Comparison of ENCODE assay signal across 9 mouse cellular contexts in the genomic region with DNA sequence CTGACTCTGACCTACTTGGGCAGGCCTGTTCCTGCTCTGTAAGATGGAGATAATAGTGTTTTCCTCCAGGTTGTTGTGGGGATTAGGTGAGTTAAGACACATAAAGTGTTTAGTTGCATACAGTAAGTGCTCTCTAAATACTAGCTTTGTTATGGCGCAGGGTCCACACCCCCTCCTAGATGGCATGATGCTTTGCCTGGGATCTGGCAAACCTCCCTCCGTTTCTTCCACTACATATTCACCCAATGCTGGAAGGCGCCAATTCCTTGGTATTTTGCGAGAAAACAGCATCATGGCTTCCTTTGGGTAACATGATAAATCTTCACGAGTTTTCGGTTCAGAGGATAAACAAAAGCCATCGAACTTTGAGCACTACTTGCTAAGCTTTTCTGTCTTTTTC. TPM values are rescaled to one million over a fixed set of nuclear protein-coding genes. Genes with fewer than 3 reads are reported as not detected.
DNase-seq lines count a peak whose midpoint lies in the region; ATAC-seq and TF ChIP-seq lines count a peak whose summit lies in the region.
"Had no signal": no experiment of that assay in that cellular context is flagged by ENCODE, and none has a peak within 500 bp of the region (broad histone marks: within the 10 kb centered on the region; RNA-seq: fewer than 3 reads in every experiment).

No protein-coding gene starts in this region.

- peak in 1 of 2 experiments; percentile 28 for DNase-seq in cerebellum, adult 2 months
- DNase-seq in left cerebral cortex, adult 2 months (ENCODE audit: extremely low spot score in 1 of 2, low spot score in 2 of 2), result no peak
- no peak for DNase-seq in left cerebral cortex, postnatal 25 days (ENCODE audit: low spot score in 2 of 2)
- no peak for DNase-seq in hindbrain, postnatal 0 days (ENCODE audit: low spot score)
- DNase-seq in B cell, adult 2 months, result no peak
- no peak for DNase-seq in retina, postnatal 1 day

- no peak for TF ChIP-seq CTCF in cerebellum, adult 2 months (IDR thresholded peaks at IDR 0.05; ENCODE audit: borderline replicate concordance, insufficient read depth, low read depth, low read length)
- no peak for TF ChIP-seq CTCF in left cerebral cortex, adult 2 months (IDR thresholded peaks at IDR 0.05)
- no peak for TF ChIP-seq CTCF in hindbrain, postnatal 0 days (IDR thresholded peaks at IDR 0.05; ENCODE audit: low read depth)

- peak overlapping the region; percentile 88 for H3K4me2 ChIP-seq in hindbrain, postnatal 0 days (ENCODE audit: low read depth, low read length)
- H3K4me2 ChIP-seq in midbrain, embryonic 16.5 days (ENCODE audit: low read length), result peak overlapping the region; percentile 83

- H3K9me3 ChIP-seq in hindbrain, postnatal 0 days (ENCODE audit: low read length), result no peaks in the 10 kb centered on the region
- H3K9me3 ChIP-seq in midbrain, embryonic 16.5 days (replicated peaks; ENCODE audit: control insufficient read depth, low read length, poor library complexity, severe bottlenecking), result no peaks in the 10 kb centered on the region

- intact Hi-C loops in left cerebral cortex, adult 2 months (cut with DNase I), result loop anchor here (2.0 to 5.0 kb wide), 2 partner anchors 29 to 227 kb away; a partner anchor contains a TSS
- intact Hi-C loops in left cerebral cortex, postnatal 25 days (cut with DNase I), result loop anchor here (5.0 kb wide), 1 partner anchor 227 kb away; a partner anchor contains a TSS

- ATAC-seq in cerebellum, adult (ENCODE audit: insufficient number of reproducible peaks, low FRiP score, low TSS enrichment), result no peak
- no peak for ATAC-seq in hindbrain, postnatal 0 days
- no peak for ATAC-seq in midbrain, embryonic 16.5 days
- ATAC-seq: inflammation-experienced regulatory T-cells, adult 6 months had no signal

- no peaks in the 10 kb centered on the region for H3K36me3 ChIP-seq in hindbrain, postnatal 0 days (ENCODE audit: insufficient read depth, low read length)
- no peaks in the 10 kb centered on the region for H3K36me3 ChIP-seq in midbrain, embryonic 16.5 days (ENCODE audit: control insufficient read depth, insufficient read depth, low read length)

- 86% methylated on average over 7 of the region's 7 CpGs for WGBS in cerebellum, adult 2 months
- 91% methylated on average over 7 of the region's 7 CpGs for WGBS in hindbrain, postnatal 0 days
- WGBS in midbrain, embryonic 16.5 days, result 91% methylated on average over 7 of the region's 7 CpGs

- H3K27ac ChIP-seq in cerebellum, adult 2 months (ENCODE audit: insufficient read depth, low read length), result peak overlapping the region; percentile 99; the same call in 1 of the 2 replicates
- peak overlapping the region; percentile 99 for H3K27ac ChIP-seq in left cerebral cortex, adult 2 months
- peak overlapping the region; percentile 88; the same call in 1 of the 2 replicates for H3K27ac ChIP-seq in hindbrain, postnatal 0 days
- H3K27ac ChIP-seq in midbrain, embryonic 16.5 days (ENCODE audit: low read length), result no peak overlapping the region

- H3K27me3 ChIP-seq in cerebellum, adult 2 months (ENCODE audit: control insufficient read depth, insufficient read depth, low read length), result no peaks in the 10 kb centered on the region
- no peaks in the 10 kb centered on the region for H3K27me3 ChIP-seq in hindbrain, postnatal 0 days (ENCODE audit: insufficient read depth, low read length)
- no peaks in the 10 kb centered on the region for H3K27me3 ChIP-seq in midbrain, embryonic 16.5 days (ENCODE audit: control insufficient read depth, insufficient read depth, low read depth, low read length)

- H3K4me3 ChIP-seq in cerebellum, adult 2 months (replicated peaks; ENCODE audit: insufficient read depth, low read depth, low read length), result peak overlapping the region; percentile 72
- H3K4me3 ChIP-seq in left cerebral cortex, adult 2 months, result peak overlapping the region; percentile 69
- H3K4me3 ChIP-seq in hindbrain, postnatal 0 days (ENCODE audit: low read length), result peak overlapping the region; percentile 76; the same call in 1 of the 2 replicates
- H3K4me3 ChIP-seq in midbrain, embryonic 16.5 days (ENCODE audit: low read depth, low read length), result peak overlapping the region; percentile 55; the same call in 1 of the 2 replicates

- no peak overlapping the region for H3K9ac ChIP-seq in hindbrain, postnatal 0 days (replicated peaks; ENCODE audit: low read length)
- no peak overlapping the region for H3K9ac ChIP-seq in midbrain, embryonic 16.5 days (ENCODE audit: low read depth, low read length)

- no peaks in the 10 kb centered on the region; the same call in 1 of the 2 replicates for H3K4me1 ChIP-seq in cerebellum, adult 2 months (ENCODE audit: control insufficient read depth, insufficient read depth, low read length)
- peaks cover 6% of the 10 kb centered on the region for H3K4me1 ChIP-seq in hindbrain, postnatal 0 days (ENCODE audit: insufficient read depth, low read length)
- H3K4me1 ChIP-seq in midbrain, embryonic 16.5 days (ENCODE audit: control insufficient read depth, insufficient read depth, low read length), result peaks cover 30% of the 10 kb centered on the region

- TF ChIP-seq POLR2A in cerebellum, adult 2 months (IDR thresholded peaks at IDR 0.05; ENCODE audit: borderline replicate concordance, insufficient read depth, low read length), result no peak

RNA-seq across cellular contexts. Expression of a gene that starts 1.2 kb away (rescaled TPM):
- 501 and 528 TPM in 2 replicates for polyA plus RNA-seq in cerebellum, adult 2 months (2012; rRNA removed)
- 100 to 1,000 TPM; 361 to 390 TPM for total RNA-seq in left cerebral cortex, adult 2 months (2021)
- total RNA-seq in left cerebral cortex, postnatal 25 days (2021), result 100 to 1,000 TPM; 340 to 351 TPM
- total RNA-seq in hindbrain, postnatal 0 days (2014; rRNA removed), result 120 and 132 TPM in 2 replicates
- polyA plus RNA-seq in hindbrain, postnatal 0 days (2015; fragmentation: Nextera tagmentation; extraction: Ambion mirVana), result 134 and 136 TPM in 2 replicates
- polyA plus RNA-seq in midbrain, embryonic 16.5 days (2015; fragmentation: Nextera tagmentation; extraction: Ambion mirVana), result 107 and 113 TPM in 2 replicates
